Mouse (Mus musculus) spleen, adult 2 months (tissue): ENCODE results near the gene Arhgap31. TPM values are rescaled to one million over a fixed set of nuclear protein-coding genes. Genes with fewer than 3 reads are reported as not detected.

Source experiments
- DNase-seq, 2 experiments: peaks; one replicate each; pipeline versions ENCODE4 v3.0.0 to v3.0.0-alpha.2; 2012 to 2021; ENCODE audit warnings: low spot score in 2 of 2, low read depth in 1 of 2
- H3K27ac ChIP-seq: fragments of 200-500 bp; 2 replicates; pipeline ENCODE4 v1.5.1; 2012; ENCODE audit warnings: low read length, inconsistent platforms; ENCODE audit not compliant: insufficient read depth
- H3K27me3 ChIP-seq: fragments of 200-500 bp; 2 replicates; pipeline ENCODE4 v1.6.1; 2012; ENCODE audit warnings: mild to moderate bottlenecking, moderate library complexity, low read length, inconsistent platforms; ENCODE audit not compliant: control insufficient read depth, insufficient read depth
- H3K36me3 ChIP-seq: fragments of 200-500 bp; 2 replicates; pipeline ENCODE4 v1.6.1; 2012; ENCODE audit warnings: mild to moderate bottlenecking, low read length, inconsistent platforms; ENCODE audit not compliant: control insufficient read depth, insufficient read depth
- H3K4me1 ChIP-seq: fragments of 200-500 bp; 2 replicates; pipeline ENCODE4 v1.6.1; 2011; ENCODE audit warnings: inconsistent platforms; ENCODE audit not compliant: control insufficient read depth, insufficient read depth, insufficient read length
- H3K4me3 ChIP-seq: fragments of 200-500 bp; 2 replicates; pipeline ENCODE4 v1.5.1; 2011; ENCODE audit warnings: mild to moderate bottlenecking, inconsistent platforms; ENCODE audit not compliant: insufficient read depth, insufficient read length; ENCODE audit errors: extremely low read depth
- CTCF ChIP-seq: fragments of 200-500 bp; IDR thresholded peaks from 2 replicates; pipeline ENCODE4 v1.5.1; 2011; ENCODE audit warnings: mild to moderate bottlenecking, inconsistent platforms; ENCODE audit not compliant: insufficient read depth, insufficient read length, insufficient replicate concordance; ENCODE audit errors: extremely low read depth
- POLR2A ChIP-seq: fragments of 200-500 bp; IDR thresholded peaks from 2 replicates; pipeline ENCODE4 v1.6.1; 2011; ENCODE audit warnings: low read depth, low read length, inconsistent platforms
- WGBS: fragments of 180-500 bp; shearing (Covaris S2); methylation state at CpG from one replicate; pipeline ENCODE4 v1.1.7; 2018; 5-methylcytosine and 5-hydroxymethylcytosine counted together
- polyA plus RNA-seq: library from polyadenylated mRNA; depleted of rRNA; stranded (reverse); fragments of >200 nt; gene quantifications from 2 replicates; pipeline ENCODE4 v1.2.3, GENCODE M21; 2012

Arhgap31 gene
- polyA plus RNA-seq, 1 experiment, result 3.7 TPM

DNA sequence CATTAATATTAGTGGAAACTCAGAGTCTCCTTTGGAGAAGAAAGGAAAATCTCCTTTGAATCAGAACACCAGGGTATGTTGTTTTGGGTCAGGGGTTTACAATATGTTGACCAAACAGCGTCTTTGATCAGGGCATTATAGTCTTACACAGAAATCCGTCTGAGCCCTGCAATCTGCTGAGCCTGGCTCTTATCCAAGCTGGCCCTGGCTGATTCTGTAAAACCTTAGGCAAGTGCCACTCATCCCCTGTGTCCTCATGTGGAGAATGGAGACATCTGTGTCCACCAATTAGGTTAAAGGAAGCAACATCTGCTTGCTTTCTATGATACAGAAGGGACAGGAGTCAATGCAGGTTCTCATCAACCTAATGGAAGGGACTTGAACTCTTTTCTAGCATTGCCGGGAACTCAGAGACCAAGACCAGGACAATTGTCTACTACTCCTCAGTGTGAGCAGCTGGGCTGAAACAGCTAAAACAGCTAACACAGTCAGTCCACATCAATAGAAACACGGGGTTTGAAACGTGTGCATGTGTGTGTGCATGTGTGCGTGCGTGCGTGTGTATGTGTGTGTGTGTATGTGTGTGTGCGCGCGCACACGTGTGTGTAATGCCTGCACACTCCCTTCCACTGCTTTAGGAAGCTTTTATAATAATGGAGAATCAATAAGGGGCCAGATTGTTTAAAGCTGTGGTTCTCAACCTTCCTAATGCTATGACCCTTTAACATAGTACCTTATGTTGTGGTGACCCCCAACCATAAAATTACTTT lies 42.3 kb downstream of the Arhgap31 start:
- no peak for DNase-seq
- Histone ChIP-seq H3K36me3 (no peaks in the 10 kb centered on the region), H3K4me1 (no peaks in the 10 kb centered on the region), H3K27ac (no peak overlapping the region), H3K27me3 (no peaks in the 10 kb centered on the region), H3K4me3 (no peak overlapping the region)
- TF ChIP-seq POLR2A (no peak), CTCF (no peak)
- 94% methylated on average over 12 of the region's 12 CpGs for WGBS

DNA sequence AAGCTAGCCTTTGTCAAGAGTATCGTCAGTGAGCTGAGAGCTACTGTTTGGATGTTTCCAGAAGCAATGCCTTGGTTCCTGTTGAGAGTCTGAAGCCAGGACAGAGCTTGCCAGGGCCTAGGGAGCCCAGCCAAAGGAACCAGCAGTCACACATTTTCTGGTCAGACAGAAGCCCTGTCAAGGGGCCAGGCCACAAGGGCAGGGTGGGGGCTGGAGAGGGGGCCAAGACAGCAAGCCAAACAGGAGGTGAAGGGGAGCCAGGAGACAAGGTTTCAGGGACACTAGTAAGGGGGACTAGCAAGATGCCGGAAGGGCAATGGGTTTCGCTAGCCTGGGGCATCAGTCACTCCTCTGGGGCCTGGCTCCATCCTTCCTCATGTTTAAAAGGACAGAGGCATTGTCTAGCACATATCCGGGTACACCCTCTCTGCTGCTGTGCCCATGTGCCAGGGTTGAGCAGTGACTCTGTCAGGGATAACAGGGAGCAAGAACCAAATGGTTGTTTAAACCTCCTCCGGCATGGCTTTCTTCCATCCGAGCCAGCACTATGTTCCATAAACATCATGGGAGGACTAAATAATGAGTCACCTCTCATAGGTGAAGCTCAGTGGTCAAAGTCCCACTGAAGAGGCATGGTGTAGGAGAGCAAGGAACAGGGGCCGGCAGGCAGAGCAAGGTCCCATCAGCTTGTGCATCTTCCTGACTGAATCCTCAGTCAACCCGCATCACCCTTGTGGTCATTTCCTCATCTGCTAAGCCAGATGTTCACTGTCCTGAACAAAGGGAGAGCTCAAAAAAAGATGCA lies 44.0 kb downstream of the Arhgap31 start:
- Histone ChIP-seq H3K4me1 (no peaks in the 10 kb centered on the region), H3K27ac (no peak overlapping the region), H3K36me3 (no peaks in the 10 kb centered on the region), H3K4me3 (no peak overlapping the region), H3K27me3 (no peaks in the 10 kb centered on the region)
- DNase-seq, result no peak
- TF ChIP-seq POLR2A, result no peak
- TF ChIP-seq CTCF, result no peak
- 91% methylated on average over 8 of the region's 8 CpGs for WGBS

DNA sequence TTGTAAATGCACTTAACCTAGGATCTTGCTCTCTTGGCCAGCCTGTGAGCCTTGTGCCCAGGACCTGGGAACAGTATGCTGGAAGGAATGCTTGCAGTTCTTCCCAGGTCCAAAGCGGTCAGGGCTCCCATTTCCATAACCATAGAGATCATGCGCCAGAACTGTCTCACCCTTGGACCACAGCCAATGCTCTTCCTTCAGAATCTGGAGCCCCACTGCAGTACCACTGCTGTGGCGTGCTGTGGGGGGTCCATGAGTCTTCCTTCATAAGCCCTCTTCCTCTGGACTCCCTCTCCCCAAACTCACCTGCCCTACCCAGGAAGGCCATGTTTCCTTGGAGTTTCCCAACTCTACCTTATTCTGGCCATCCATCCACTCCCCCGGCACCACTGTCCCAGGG lies 46.6 kb downstream of the Arhgap31 start:
- Histone ChIP-seq H3K36me3 (no peaks in the 10 kb centered on the region), H3K4me3 (no peak overlapping the region), H3K4me1 (no peaks in the 10 kb centered on the region), H3K27me3 (no peaks in the 10 kb centered on the region), H3K27ac (no peak overlapping the region)
- TF ChIP-seq POLR2A (no peak), CTCF (no peak)
- DNase-seq, result no peak
- WGBS, result 89% methylated on average over 4 of the region's 4 CpGs

DNA sequence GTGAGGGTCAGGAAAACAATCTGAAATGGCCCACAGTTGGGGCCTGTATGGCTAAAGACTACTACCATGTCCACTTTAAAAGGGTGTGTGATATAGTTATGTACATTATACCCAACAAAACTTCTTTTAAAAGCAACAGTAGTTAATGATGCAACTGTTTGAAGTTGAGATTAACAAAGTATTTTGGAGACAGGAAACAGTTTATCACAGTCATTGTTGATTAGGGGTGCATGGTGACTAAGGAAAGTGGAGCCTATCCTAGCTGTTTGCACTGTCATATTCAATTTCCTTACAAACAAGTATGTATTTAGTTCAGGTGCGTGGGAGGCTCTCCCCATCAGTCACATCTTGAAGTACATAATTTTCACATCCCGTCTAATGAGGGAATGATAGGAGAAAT lies 47.1 kb downstream of the Arhgap31 start:
- Histone ChIP-seq H3K27ac (no peak overlapping the region), H3K36me3 (no peaks in the 10 kb centered on the region), H3K4me1 (no peaks in the 10 kb centered on the region), H3K27me3 (no peaks in the 10 kb centered on the region), H3K4me3 (no peak overlapping the region)
- DNase-seq, result no peak
- WGBS, result 78% methylated on average over 2 of the region's 2 CpGs
- TF ChIP-seq CTCF, result no peak

DNA sequence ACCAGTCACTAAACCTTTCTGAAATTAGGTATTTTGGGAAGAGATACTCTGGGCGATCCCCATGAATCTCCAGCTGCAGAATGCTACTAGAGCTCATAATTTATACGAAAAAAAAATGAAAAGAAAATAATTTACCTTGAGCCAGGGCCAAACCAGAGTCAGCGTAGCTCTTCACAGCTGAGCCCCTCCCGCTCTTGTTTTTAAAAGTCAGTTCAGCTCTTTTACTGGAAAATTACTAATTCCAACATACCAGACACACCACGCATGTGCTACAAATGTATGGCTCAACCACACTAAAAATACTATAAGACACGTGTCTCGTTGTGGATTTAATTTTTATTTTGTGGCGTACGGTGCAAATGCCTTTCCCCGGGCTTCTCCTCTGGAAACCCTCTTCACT lies 50.5 kb downstream of the Arhgap31 start:
- Histone ChIP-seq H3K36me3 (no peaks in the 10 kb centered on the region), H3K4me3 (no peak overlapping the region), H3K4me1 (no peaks in the 10 kb centered on the region), H3K27me3 (no peaks in the 10 kb centered on the region), H3K27ac (no peak overlapping the region)
- DNase-seq, result no peak
- TF ChIP-seq CTCF, result no peak
- TF ChIP-seq POLR2A, result no peak
- WGBS, result 92% methylated on average over 10 of the region's 10 CpGs

DNA sequence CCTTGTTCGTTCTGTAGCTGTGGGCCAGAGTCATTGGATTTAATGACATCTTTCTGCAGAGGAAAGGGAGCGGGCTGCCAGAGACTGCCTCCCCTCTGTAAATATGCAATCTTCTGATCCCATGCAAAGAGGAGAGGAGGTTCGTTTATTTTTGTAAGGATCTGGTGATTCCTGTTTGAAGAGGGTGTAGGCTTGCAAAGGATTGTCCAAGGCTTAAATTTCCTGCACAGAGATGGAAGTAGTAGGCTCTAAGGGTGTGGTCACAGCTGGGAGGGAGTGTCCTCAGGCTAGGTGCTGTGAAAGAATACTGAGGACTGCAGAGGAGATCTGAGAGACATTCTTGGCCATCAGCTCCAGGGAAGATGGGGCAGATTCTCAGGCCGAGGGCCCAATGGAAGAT lies 58.8 kb downstream of the Arhgap31 start:
- Histone ChIP-seq H3K36me3 (no peaks in the 10 kb centered on the region), H3K27ac (no peak overlapping the region), H3K4me1 (no peaks in the 10 kb centered on the region; the same call in 1 of the 2 replicates), H3K4me3 (no peak overlapping the region), H3K27me3 (no peaks in the 10 kb centered on the region)
- 92% methylated on average over 4 of the region's 4 CpGs for WGBS
- TF ChIP-seq POLR2A, result no peak
- TF ChIP-seq CTCF, result no peak
- DNase-seq, result no peak
